Mouse (Mus musculus): Measurements from ENCODE around the gene Gse1. TPM values are rescaled to one million over a fixed set of nuclear protein-coding genes. Genes with fewer than 3 reads are reported as not detected.

Gene Gse1
- total and polyA plus RNA-seq, 3 experiments: 23.6 to 128 (median 66.9) TPM

DNA sequence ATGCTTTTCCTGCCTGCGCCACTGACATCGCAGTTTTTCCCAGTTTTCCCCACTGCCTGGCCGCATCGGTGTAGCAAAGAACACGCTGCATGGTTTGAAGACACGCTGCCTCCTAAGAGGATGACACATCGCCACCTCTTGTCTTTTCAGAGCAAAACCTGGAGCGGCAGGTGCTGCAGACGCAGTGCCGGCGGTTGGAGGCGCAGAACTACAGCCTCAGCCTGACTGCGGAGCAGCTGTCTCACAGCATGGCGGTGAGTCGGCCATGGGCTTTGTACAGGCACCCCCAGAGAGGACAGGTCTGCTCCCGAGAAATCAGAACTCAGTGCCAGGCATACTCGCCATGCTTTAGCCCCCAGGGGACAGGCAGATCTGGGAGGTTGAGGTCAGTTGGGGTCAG is 349.6 kb downstream of the Gse1 start:
- no peak for DNase-seq (ENCODE audit: low read depth, low spot score)
- Histone ChIP-seq H3K27me3 (ENCODE audit: control insufficient read depth in 1 of 2, insufficient read depth in 2 of 2, low read length in 2 of 2) (no peaks in the 10 kb centered on the region), H3K4me1 (ENCODE audit: control insufficient read depth in 1 of 2, insufficient read depth in 2 of 2, low read length in 2 of 2) (no peaks in the 10 kb centered on the region), H3K9me3 (replicated peaks; ENCODE audit: insufficient read depth, low read length) (no peaks in the 10 kb centered on the region), H3K79me2 (ENCODE audit: control insufficient read depth, insufficient read depth, low read length, poor library complexity) (no peaks in the 10 kb centered on the region), H3K9ac (ENCODE audit: control insufficient read depth, low read depth, low read length, poor library complexity, severe bottlenecking) (no peak overlapping the region), H3K27ac (ENCODE audit: control insufficient read depth, low read depth, low read length) (no peak overlapping the region), H3K4me3 (ENCODE audit: control insufficient read depth in 1 of 2, insufficient read depth in 1 of 2, low read depth in 2 of 2, low read length in 2 of 2) (no peak overlapping the region), H3K36me3 (ENCODE audit: control insufficient read depth in 1 of 2, insufficient read depth in 2 of 2, low read length in 2 of 2) (peaks cover 0 to 15% of the 10 kb centered on the region in 2 experiments; a peak in 2 of 4 replicates)
- no peak for TF ChIP-seq E2F4 (IDR thresholded peaks at IDR 0.05; ENCODE audit: borderline replicate concordance, low read depth, low read length)
- TF ChIP-seq NRF1 (IDR thresholded peaks at IDR 0.05; ENCODE audit: insufficient read depth, low read depth, low read length, poor library complexity, severe bottlenecking): no peak
- no peak for TF ChIP-seq RAD21 (IDR thresholded peaks at IDR 0.05; ENCODE audit: low read depth, low read length)
- TF ChIP-seq HCFC1 (IDR thresholded peaks at IDR 0.05; ENCODE audit: low read depth, low read length): no peak
- TF ChIP-seq TCF12 (IDR thresholded peaks at IDR 0.05; ENCODE audit: low read depth, low read length): no peak

DNA sequence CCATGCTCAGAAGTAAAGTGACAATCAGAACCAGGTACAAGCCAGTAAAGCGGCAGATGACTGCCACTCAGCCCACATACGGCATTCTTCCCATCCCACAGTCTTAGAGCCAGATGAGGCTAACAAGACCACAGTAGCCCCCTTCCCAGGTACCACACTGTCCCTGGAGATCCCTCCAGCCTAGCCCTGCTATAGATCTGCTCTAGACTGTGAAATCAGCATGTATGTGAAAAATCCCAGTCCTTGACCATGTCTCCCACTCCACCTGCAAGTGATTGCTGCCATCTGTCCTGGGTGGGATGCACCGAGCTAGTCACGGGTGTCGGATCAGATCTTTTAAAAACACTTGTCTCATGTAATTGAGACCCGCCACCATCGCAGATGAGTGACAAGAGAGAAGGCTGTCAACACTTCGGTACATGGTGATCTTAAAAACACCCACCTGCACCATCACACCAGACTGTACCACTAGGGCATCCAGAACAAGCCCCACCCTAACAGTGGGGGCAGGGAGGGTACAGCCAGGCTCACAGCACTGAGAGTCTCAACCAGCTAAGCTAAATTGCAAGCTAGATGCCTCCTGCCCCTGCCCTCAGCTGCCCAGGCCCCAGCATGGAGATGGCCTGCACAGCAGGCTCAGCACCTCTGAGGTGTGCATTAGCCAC is 352.2 kb downstream of the Gse1 start:
- Histone ChIP-seq H3K4me1 (ENCODE audit: control insufficient read depth in 1 of 2, insufficient read depth in 2 of 2, low read length in 2 of 2) (no peaks in the 10 kb centered on the region), H3K36me3 (ENCODE audit: control insufficient read depth in 1 of 2, insufficient read depth in 2 of 2, low read length in 2 of 2) (peaks cover 0 to 10% of the 10 kb centered on the region in 2 experiments; a peak in 2 of 4 replicates), H3K79me2 (ENCODE audit: control insufficient read depth, insufficient read depth, low read length, poor library complexity) (no peaks in the 10 kb centered on the region), H3K9me3 (replicated peaks; ENCODE audit: insufficient read depth, low read length) (no peaks in the 10 kb centered on the region), H3K4me3 (ENCODE audit: control insufficient read depth in 1 of 2, insufficient read depth in 1 of 2, low read depth in 2 of 2, low read length in 2 of 2) (no peak overlapping the region), H3K9ac (ENCODE audit: control insufficient read depth, low read depth, low read length, poor library complexity, severe bottlenecking) (no peak overlapping the region), H3K27ac (ENCODE audit: control insufficient read depth, low read depth, low read length) (no peak overlapping the region), H3K27me3 (ENCODE audit: control insufficient read depth in 1 of 2, insufficient read depth in 2 of 2, low read length in 2 of 2) (no peaks in the 10 kb centered on the region)
- peak; percentile 19; the same call in 1 of the 2 replicates for TF ChIP-seq ZMIZ1 (IDR thresholded peaks at IDR 0.05; ENCODE audit: low read depth, low read length)
- no peak for TF ChIP-seq TBP (IDR thresholded peaks at IDR 0.05; ENCODE audit: low read depth, low read length)
- TF ChIP-seq POLR2AphosphoS2 (IDR thresholded peaks at IDR 0.05; ENCODE audit: low read length): peak; percentile 88
- 0 out of 2 replicates have a peak, but pooled peaks have one; percentile 71 for TF ChIP-seq POLR2AphosphoS5 (IDR thresholded peaks at IDR 0.05; ENCODE audit: borderline replicate concordance, low read depth, low read length)
- peak in 1 of 2 experiments; percentile 45; a peak in 1 of 4 replicates for TF ChIP-seq POLR2A (IDR thresholded peaks at IDR 0.05; ENCODE audit: control insufficient read depth in 1 of 2, insufficient read depth in 1 of 2, low read depth in 1 of 2, low read length in 2 of 2, poor library complexity in 1 of 2)
- no peak for TF ChIP-seq BHLHE40 (IDR thresholded peaks at IDR 0.05; ENCODE audit: borderline replicate concordance, low read depth, low read length)
- no peak for DNase-seq (ENCODE audit: low read depth, low spot score)

DNA sequence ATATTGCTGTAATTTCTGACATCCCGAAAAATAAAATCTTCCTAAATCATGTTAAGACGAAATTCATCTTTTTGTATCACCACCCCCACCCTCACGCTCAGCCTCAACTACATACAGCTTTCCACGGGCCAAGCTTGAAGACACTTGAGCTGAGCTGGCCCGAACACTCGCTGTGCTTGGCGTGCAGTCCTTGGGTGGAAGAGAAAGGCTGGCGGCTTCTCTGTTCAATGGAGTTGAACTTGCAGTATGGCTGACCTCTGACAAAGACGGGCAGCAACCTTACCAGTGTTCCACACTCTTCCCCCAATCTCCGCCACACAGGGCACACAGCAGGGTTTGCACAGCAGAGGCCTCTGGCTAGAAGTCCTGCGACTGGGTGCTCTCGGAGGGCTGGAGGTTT is 353.1 kb downstream of the Gse1 start:
- Histone ChIP-seq H3K4me1 (ENCODE audit: control insufficient read depth in 1 of 2, insufficient read depth in 2 of 2, low read length in 2 of 2) (no peaks in the 10 kb centered on the region), H3K27me3 (ENCODE audit: control insufficient read depth in 1 of 2, insufficient read depth in 2 of 2, low read length in 2 of 2) (no peaks in the 10 kb centered on the region), H3K36me3 (ENCODE audit: control insufficient read depth in 1 of 2, insufficient read depth in 2 of 2, low read length in 2 of 2) (peaks cover 0 to 10% of the 10 kb centered on the region in 2 experiments; a peak in 2 of 4 replicates), H3K79me2 (ENCODE audit: control insufficient read depth, insufficient read depth, low read length, poor library complexity) (no peaks in the 10 kb centered on the region), H3K9me3 (replicated peaks; ENCODE audit: insufficient read depth, low read length) (no peaks in the 10 kb centered on the region), H3K27ac (ENCODE audit: control insufficient read depth, low read depth, low read length) (no peak overlapping the region), H3K4me3 (ENCODE audit: control insufficient read depth in 1 of 2, insufficient read depth in 1 of 2, low read depth in 2 of 2, low read length in 2 of 2) (no peak overlapping the region), H3K9ac (ENCODE audit: control insufficient read depth, low read depth, low read length, poor library complexity, severe bottlenecking) (no peak overlapping the region)
- TF ChIP-seq MYC (IDR thresholded peaks at IDR 0.05; ENCODE audit: low read depth, low read length) (no peak), ZC3H11A (IDR thresholded peaks at IDR 0.05; ENCODE audit: low read depth, low read length) (no peak), E2F4 (IDR thresholded peaks at IDR 0.05; ENCODE audit: borderline replicate concordance, low read depth, low read length) (no peak), TCF12 (IDR thresholded peaks at IDR 0.05; ENCODE audit: low read depth, low read length) (no peak), EP300 (IDR thresholded peaks at IDR 0.05; ENCODE audit: low read depth in 1 of 2, low read length in 2 of 2) (no peak), CHD1 (IDR thresholded peaks at IDR 0.05; ENCODE audit: low read depth, low read length) (no peak), ZKSCAN1 (IDR thresholded peaks at IDR 0.05; ENCODE audit: low read depth, low read length) (no peak), RAD21 (IDR thresholded peaks at IDR 0.05; ENCODE audit: low read depth, low read length) (no peak), MYB (IDR thresholded peaks at IDR 0.05; ENCODE audit: low read depth, low read length) (no peak), USF1 (IDR thresholded peaks at IDR 0.05; ENCODE audit: low read depth, low read length) (no peak), RCOR1 (IDR thresholded peaks at IDR 0.05; ENCODE audit: low read depth, low read length) (no peak), POLR2AphosphoS2 (IDR thresholded peaks at IDR 0.05; ENCODE audit: low read length) (no peak), SMC3 (IDR thresholded peaks at IDR 0.05; ENCODE audit: low read depth, low read length) (no peak), TBP (IDR thresholded peaks at IDR 0.05; ENCODE audit: low read depth, low read length) (no peak), MAZ (IDR thresholded peaks at IDR 0.05; ENCODE audit: low read depth, low read length) (no peak), TAL1 (IDR thresholded peaks at IDR 0.05; ENCODE audit: low read length) (no peak), JUND (IDR thresholded peaks at IDR 0.05; ENCODE audit: low read depth, low read length) (no peak), CHD2 (IDR thresholded peaks at IDR 0.05; ENCODE audit: low read length) (no peak), ZMIZ1 (IDR thresholded peaks at IDR 0.05; ENCODE audit: low read depth, low read length) (no peak)
- no peak for DNase-seq (ENCODE audit: low read depth, low spot score)

Data from MEL (cell line).